Mouse (Mus musculus) gastrocnemius, postnatal 25 days (tissue): ENCODE data around the gene Tub. TPM values are rescaled to one million over a fixed set of nuclear protein-coding genes. Genes with fewer than 3 reads are reported as not detected.
A peak's percentile ranks its signal among the peaks of the same experiment; 100 is the strongest.

Experiments used
- DNase-seq: peaks from one replicate; pipeline ENCODE4 v3.0.0; 2022
- total RNA-seq, 2 experiments: library from RNA; stranded (reverse); gene quantifications; 1 replicate in 1 of 2; 2 replicates in 1 of 2; pipeline ENCODE4 v1.2.3; 2021

The Tub gene
- total RNA-seq, 2 experiments from 2014 or later = 0.69 to 0.70 TPM

GRCm38 (mm10) chr7:108985934-108986708 lies 36.0 kb downstream of the Tub start:
- no peak for DNase-seq

DNA sequence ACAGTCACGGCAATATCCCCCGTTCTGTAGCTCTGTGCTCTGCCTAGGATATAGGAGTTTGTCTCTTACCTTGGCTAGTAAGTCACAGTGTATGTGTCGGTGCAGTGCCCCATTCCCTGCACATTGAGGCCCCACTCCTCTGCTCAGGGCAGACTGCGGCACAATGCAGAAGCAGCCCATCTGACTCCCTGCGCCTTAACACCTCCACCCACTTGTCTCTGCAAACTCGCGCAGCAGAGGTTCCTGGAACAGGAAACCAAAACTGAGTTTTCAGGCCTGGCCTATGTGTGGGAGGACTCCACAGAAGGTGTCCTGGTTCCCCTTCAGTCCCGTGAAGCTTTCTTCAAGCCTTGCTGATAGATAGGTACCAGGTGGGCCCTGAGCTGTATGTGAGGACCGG lies 41.1 kb downstream of the Tub start:
- DNase-seq = no peak

DNA sequence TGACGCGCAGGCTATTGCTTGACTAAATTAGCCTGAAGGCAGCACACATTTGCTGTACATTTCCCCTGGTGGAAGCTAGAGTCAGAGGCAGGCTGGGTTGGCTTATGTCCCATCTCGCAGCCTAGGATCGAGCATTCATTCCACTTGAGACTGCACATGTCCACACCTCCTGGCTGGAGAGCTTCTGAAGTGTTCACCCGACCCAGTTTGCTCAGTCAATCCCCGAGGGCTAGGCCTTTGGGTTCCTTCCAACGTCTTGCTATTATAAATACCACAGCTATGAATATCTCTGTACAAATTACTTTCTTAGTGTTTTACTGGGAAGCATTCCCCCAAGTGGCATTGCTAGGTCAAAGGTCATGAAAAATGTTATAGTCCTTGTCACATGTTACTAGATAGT lies 43.1 kb downstream of the Tub start:
- DNase-seq = peak; percentile 78

- peak; percentile 25 for DNase-seq
These were observed 43.7 kb downstream of the Tub start for GRCm38 (mm10) chr7:108993881-108994291.

- DNase-seq = no peak
These were observed 46.0 kb downstream of the Tub start for GRCm38 (mm10) chr7:108996156-108996555.

- DNase-seq = no peak
These were observed 50.3 kb downstream of the Tub start for GRCm38 (mm10) chr7:109000315-109000954.

GRCm38 (mm10) chr7:109001971-109002370 lies 51.8 kb downstream of the Tub start:
- no peak for DNase-seq

DNA sequence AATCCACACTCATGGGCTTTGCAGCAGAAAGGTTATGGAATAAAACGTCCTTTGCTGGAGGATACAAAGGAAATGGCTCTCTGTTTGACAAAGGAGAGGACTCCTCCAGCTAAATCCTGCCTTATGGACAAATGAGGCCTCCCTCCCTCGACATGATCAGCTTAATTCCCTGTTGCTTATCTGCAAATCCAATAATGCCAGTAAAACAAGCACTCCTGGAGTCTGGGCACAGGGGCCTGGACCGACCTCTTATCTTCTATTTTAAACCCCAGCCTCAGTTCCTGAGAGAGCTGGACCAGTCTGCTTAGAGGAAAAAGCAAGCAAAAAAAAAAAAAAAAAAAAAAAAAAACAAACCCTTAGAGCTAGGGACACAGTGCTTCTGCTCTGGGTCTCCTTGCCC lies 53.5 kb downstream of the Tub start:
- no peak for DNase-seq

DNA sequence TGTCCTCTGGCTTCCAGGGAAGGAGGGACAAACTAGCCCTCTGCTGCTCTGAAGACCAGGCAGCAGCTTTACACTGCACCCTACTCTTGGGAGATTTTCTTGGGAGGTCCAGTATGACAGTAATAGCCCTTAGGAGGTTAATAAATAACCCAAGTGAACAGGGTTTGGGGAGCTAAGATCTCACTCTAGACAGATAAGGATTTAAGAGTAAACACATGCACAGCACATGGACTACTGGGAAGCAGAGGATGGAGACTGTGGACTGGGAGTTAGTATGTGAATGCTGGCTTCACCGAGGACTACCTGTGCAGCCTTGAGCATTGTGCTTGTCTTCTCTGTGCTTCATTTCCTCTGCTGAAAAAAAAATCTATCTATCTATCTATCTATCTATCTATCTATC lies 59.1 kb downstream of the Tub start:
- no peak for DNase-seq

DNA sequence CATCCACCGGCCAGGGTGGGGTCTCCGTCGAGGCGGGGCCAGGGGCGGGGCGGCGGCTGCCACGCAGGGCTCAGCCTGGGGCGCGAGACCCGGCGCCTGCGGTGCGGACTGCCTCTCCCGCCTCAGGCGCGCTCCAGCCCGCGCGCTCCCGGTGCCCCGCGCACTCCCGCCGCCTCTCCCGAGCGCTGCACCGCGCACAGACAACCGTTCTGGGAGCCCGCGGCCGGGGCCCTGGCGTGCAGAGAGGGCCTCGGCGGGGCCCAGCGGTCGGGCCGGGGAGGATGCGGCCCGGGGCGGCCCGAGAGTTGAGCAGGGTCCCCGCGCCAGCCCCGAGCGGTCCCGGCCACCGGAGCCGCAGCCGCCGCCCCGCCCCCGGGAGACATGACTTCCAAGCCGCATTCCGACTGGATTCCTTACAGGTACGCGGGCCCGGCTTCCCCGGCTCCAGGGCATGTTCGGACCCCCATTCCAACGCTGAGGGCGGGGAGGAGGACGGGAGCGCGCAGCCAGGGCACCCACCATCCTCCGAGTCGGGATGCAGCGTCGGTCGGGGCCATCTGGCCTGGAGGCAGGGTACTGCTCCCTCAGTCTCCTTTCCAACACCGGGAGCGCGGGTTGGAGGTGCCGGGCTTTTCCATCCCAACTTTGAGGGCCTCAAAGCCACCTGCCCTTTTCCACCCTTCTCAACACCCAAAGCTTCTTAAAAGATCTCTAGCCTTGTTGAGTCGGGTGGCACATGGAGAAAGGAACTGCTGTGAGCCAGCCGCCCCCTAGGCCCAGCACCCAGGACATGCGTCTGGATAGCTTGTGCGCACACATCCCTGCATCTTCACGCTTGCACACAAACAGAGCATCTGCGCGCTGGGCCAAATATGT lies 60.8 kb downstream of the Tub start:
- peak; percentile 13 for DNase-seq

GRCm38 (mm10) chr7:109011596-109012180 lies 61.5 kb downstream of the Tub start:
- no peak for DNase-seq

GRCm38 (mm10) chr7:109012575-109012974 lies 62.4 kb downstream of the Tub start:
- DNase-seq = no peak

- DNase-seq = no peak
These were observed 63.0 kb downstream of the Tub start for GRCm38 (mm10) chr7:109012998-109013625.

DNA sequence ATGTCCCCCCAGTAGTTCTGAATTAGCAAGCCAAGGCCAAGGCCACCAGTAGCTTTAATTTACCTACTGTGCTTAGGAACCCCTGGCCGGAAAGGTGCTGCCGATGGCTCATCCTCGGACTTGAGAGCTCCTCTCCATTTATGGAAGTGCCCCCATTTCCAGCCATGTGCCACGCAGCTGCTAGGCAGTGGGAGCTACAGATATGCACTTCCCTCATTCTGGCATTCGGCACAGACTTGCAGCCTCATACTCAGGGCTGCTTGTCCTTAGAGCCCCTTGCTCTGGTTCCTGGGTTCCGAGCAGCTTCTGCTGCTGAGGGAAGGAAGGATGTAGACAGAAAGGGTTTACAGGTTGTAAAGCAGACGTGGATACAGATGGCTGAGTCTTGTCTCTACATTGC lies 64.7 kb downstream of the Tub start:
- no peak for DNase-seq

DNA sequence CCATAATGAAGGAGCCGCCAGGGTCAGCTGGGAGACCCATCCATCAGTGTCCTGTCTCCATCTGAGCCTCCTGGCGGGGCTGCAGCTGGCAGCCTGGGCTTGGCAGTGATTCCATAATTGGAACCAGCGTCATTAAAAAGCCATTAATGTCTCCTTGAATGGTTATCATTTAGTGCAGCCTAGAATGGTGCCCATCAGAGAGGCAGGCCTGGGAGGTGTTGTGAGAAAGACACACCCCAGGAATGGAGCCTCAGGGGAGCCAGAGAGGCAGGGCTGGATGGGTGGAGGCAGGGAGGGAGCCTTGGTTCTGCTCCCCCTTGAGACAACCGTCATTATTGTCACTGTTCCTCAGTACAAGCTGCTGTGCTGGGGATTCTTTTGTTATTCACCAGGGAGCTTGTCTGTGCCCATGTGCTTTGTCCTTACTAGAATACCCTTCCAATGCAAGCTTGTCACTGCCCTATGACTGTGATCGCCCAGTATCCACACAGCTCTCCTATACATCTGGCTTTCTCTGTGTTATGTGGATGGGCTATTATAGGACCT lies 66.3 kb downstream of the Tub start:
- DNase-seq = peak; percentile 27

GRCm38 (mm10) chr7:109019243-109019642 lies 69.1 kb downstream of the Tub start:
- no peak for DNase-seq

- no peak for DNase-seq
These were observed 71.3 kb downstream of the Tub start for GRCm38 (mm10) chr7:109021428-109021827.

DNA sequence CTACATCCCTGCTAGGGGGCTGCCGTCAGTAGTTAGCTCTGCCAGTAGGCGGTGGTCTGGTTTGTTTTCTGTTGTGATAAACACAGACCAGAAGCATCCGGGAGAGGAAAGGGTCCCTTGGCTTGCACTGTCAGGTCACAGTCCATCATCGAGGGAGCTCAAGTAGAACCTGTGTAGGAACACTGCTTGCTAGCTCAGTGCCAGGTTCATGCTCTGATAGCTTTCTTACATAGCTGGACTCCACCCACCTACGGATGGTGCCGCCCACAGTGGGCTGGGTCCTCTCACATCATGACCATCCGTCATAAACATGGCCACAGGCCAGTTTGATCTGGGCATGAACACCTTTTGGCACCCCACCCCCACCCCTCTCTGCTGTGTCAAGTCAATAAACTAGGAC lies 75.6 kb downstream of the Tub start:
- no peak for DNase-seq

DNA sequence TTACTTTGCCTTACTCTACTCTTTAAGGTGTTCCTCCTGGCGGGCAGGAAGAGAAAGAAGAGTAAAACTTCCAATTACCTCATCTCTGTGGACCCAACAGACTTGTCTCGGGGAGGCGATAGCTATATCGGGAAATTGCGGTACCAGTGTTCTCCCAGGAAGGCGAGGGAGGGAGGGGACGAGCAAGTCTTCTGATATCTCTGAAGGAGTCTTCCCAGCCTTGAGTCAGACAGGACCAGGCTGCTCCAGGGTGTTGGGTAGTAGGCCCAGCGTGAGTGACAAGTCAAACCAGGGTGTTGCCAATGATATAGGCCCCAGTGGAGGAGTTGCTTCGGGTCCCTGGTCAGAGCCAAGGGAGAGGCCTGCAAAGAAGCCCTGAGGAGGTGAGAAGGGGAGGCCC lies 76.8 kb downstream of the Tub start:
- no peak for DNase-seq

GRCm38 (mm10) chr7:109027721-109028120 lies 77.6 kb downstream of the Tub start:
- no peak for DNase-seq

GRCm38 (mm10) chr7:109028204-109028603 lies 78.1 kb downstream of the Tub start:
- DNase-seq = no peak
